Mouse (Mus musculus): Measurements from ENCODE around the gene Rrp12. TPM values are rescaled to one million over a fixed set of nuclear protein-coding genes. Genes with fewer than 3 reads are reported as not detected.
A peak's percentile ranks its signal among the peaks of the same experiment; 100 is the strongest.
"Not testable (repeated sequence)": the region's sequence is repeated elsewhere in the genome, so short reads cannot be mapped to it uniquely, and the experiment has no call there.

The Rrp12 gene
- total RNA-seq, 1 experiment = 48.6 TPM

DNA sequence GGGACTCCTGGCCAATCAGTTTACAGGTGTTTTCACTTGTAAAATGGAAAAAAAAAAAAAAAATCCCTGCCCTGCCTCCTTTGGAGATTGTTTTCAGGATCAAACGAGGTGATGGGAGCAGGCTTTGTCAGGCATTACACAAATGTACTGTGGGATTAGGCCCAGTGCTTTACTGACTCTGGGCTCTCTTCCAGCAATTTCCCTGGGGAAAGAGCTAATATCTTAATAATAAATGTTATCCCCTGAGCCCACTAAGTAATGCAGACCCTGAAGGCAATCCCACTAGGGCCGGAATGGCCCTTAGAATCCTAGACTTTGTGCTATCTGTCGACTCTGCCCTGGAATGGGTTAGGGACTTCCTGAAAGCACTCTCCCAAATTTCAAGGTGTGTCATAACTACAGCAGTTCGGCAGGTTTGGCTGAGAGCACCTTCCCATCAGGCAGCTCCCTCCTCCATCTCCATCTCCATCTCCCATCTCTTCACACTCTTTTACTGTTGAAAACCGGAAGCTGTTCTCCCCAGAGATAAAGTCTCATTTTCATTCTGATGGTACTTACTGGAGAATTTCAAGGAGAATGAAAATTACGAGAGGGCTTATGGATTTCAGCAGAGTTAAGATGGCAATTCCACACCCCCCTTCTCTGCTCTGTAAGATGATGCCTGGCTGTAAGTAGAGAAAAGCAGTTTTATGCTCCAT, 45.8 kb downstream of the Rrp12 start:
- Histone ChIP-seq H3K36me3 (ENCODE audit: control insufficient read depth, insufficient read depth, low read length, poor library complexity, severe bottlenecking) (no peaks in the 10 kb centered on the region), H3K27ac (ENCODE audit: insufficient read depth, low read depth, low read length, poor library complexity, severe bottlenecking) (no peak overlapping the region), H3K9ac (ENCODE audit: insufficient read depth, low read depth, low read length, poor library complexity, severe bottlenecking) (no peak overlapping the region), H3K4me3 (ENCODE audit: insufficient read depth in 1 of 2, low read depth in 1 of 2, low read length in 2 of 2, poor library complexity in 1 of 2, severe bottlenecking in 1 of 2) (no peak overlapping the region), H3K9me3 (ENCODE audit: control insufficient read depth, insufficient read depth, low read depth, low read length) (no peaks in the 10 kb centered on the region), H3K4me1 (ENCODE audit: control insufficient read depth in 2 of 2, insufficient read depth in 2 of 2, low read length in 2 of 2, poor library complexity in 1 of 2) (peaks cover 0 to 17% of the 10 kb centered on the region in 2 experiments; a peak in 2 of 4 replicates)
- TF ChIP-seq ZC3H11A (IDR thresholded peaks at IDR 0.05; ENCODE audit: borderline replicate concordance, low read depth, low read length) = no peak
- no peak for TF ChIP-seq HCFC1 (IDR thresholded peaks at IDR 0.05; ENCODE audit: borderline replicate concordance, insufficient read depth, low read length)
- no peak for TF ChIP-seq CHD2 (IDR thresholded peaks at IDR 0.05; ENCODE audit: low read depth, low read length)
- no peak for TF ChIP-seq MAFK (IDR thresholded peaks at IDR 0.05; ENCODE audit: insufficient read depth, low read depth, low read length)
- no peak for TF ChIP-seq ZNF384 (IDR thresholded peaks at IDR 0.05; ENCODE audit: low read depth, low read length)
- no peak for DNase-seq (ENCODE audit: low read depth, low spot score)
- in situ Hi-C loops (cut with MboI; ENCODE audit: low sequenced_read_pairs in 2 of 2, unreplicated experiment in 2 of 2) = no loop called here

GRCm38 (mm10) chr19:41847992-41848851, 47.8 kb downstream of the Rrp12 start, which contains the start of gene Frat2:
TSS of gene Frat2 (minus strand) at chr19:41848132.
- in situ Hi-C loops (cut with MboI; ENCODE audit: low sequenced_read_pairs in 2 of 2, unreplicated experiment in 2 of 2) = no loop called here
- peaks cover 0 to 17% of the 10 kb centered on the region in 2 experiments; a peak in 2 of 4 replicates for H3K4me1 ChIP-seq (ENCODE audit: control insufficient read depth in 2 of 2, insufficient read depth in 2 of 2, low read length in 2 of 2, poor library complexity in 1 of 2)
- H3K9me3 ChIP-seq (ENCODE audit: control insufficient read depth, insufficient read depth, low read depth, low read length) = no peaks in the 10 kb centered on the region
- peak within 1 kb of the TSS; percentile 37; the same call in 1 of the 2 replicates for H3K27ac ChIP-seq (ENCODE audit: insufficient read depth, low read depth, low read length, poor library complexity, severe bottlenecking)
- H3K4me3 ChIP-seq (ENCODE audit: insufficient read depth in 1 of 2, low read depth in 1 of 2, low read length in 2 of 2, poor library complexity in 1 of 2, severe bottlenecking in 1 of 2) = peak within 1 kb of the TSS; percentile 74 to 83
- peak; percentile 74 for DNase-seq (ENCODE audit: low read depth, low spot score)
- TF ChIP-seq MAFK (IDR thresholded peaks at IDR 0.05; ENCODE audit: insufficient read depth, low read depth, low read length) = no peak
- 0 out of 2 replicates have a peak, but pooled peaks have one; percentile 33 for TF ChIP-seq CHD2 (IDR thresholded peaks at IDR 0.05; ENCODE audit: low read depth, low read length)
- TF ChIP-seq ZNF384 (IDR thresholded peaks at IDR 0.05; ENCODE audit: low read depth, low read length) = 0 out of 2 replicates have a peak, but pooled peaks have one; percentile 26
- TF ChIP-seq HCFC1 (IDR thresholded peaks at IDR 0.05; ENCODE audit: borderline replicate concordance, insufficient read depth, low read length) = no peak
- TF ChIP-seq ZC3H11A (IDR thresholded peaks at IDR 0.05; ENCODE audit: borderline replicate concordance, low read depth, low read length) = no peak
- peak within 1 kb of the TSS; percentile 82 for H3K9ac ChIP-seq (ENCODE audit: insufficient read depth, low read depth, low read length, poor library complexity, severe bottlenecking)
- H3K36me3 ChIP-seq (ENCODE audit: control insufficient read depth, insufficient read depth, low read length, poor library complexity, severe bottlenecking) = no peaks in the 10 kb centered on the region

- DNase-seq (ENCODE audit: low read depth, low spot score); H3K27ac ChIP-seq (ENCODE audit: insufficient read depth, low read depth, low read length, poor library complexity, severe bottlenecking); H3K36me3 ChIP-seq (ENCODE audit: control insufficient read depth, insufficient read depth, low read length, poor library complexity, severe bottlenecking); in situ Hi-C loops (cut with MboI; ENCODE audit: low sequenced_read_pairs in 2 of 2, unreplicated experiment in 2 of 2); H3K9me3 ChIP-seq (ENCODE audit: control insufficient read depth, insufficient read depth, low read depth, low read length): not testable (repeated sequence)
- Histone ChIP-seq H3K9ac (ENCODE audit: insufficient read depth, low read depth, low read length, poor library complexity, severe bottlenecking) (peak overlapping the region; percentile 60), H3K4me3 (ENCODE audit: insufficient read depth in 1 of 2, low read depth in 1 of 2, low read length in 2 of 2, poor library complexity in 1 of 2, severe bottlenecking in 1 of 2) (peak overlapping the region; percentile 74 to 83), H3K4me1 (ENCODE audit: control insufficient read depth in 2 of 2, insufficient read depth in 2 of 2, low read length in 2 of 2, poor library complexity in 1 of 2) (peaks cover 0 to 17% of the 10 kb centered on the region in 2 experiments; a peak in 2 of 4 replicates)
Measured at GRCm38 (mm10) chr19:41847614-41847991, 48.4 kb downstream of the Rrp12 start.

GRCm38 (mm10) chr19:41847091-41847581, 48.8 kb downstream of the Rrp12 start:
- TF ChIP-seq ZC3H11A (IDR thresholded peaks at IDR 0.05; ENCODE audit: borderline replicate concordance, low read depth, low read length) (no peak), ZNF384 (IDR thresholded peaks at IDR 0.05; ENCODE audit: low read depth, low read length) (no peak), HCFC1 (IDR thresholded peaks at IDR 0.05; ENCODE audit: borderline replicate concordance, insufficient read depth, low read length) (no peak), CHD2 (IDR thresholded peaks at IDR 0.05; ENCODE audit: low read depth, low read length) (no peak), MAFK (IDR thresholded peaks at IDR 0.05; ENCODE audit: insufficient read depth, low read depth, low read length) (no peak)
- H3K27ac ChIP-seq (ENCODE audit: insufficient read depth, low read depth, low read length, poor library complexity, severe bottlenecking) = no peak overlapping the region

More at GRCm38 (mm10) chr19:41847091-41847581, 48.8 kb downstream of the Rrp12 start:
- H3K4me3 ChIP-seq (ENCODE audit: insufficient read depth in 1 of 2, low read depth in 1 of 2, low read length in 2 of 2, poor library complexity in 1 of 2, severe bottlenecking in 1 of 2) = peak overlapping the region; percentile 74 to 83
- no peaks in the 10 kb centered on the region for H3K36me3 ChIP-seq (ENCODE audit: control insufficient read depth, insufficient read depth, low read length, poor library complexity, severe bottlenecking)
- in situ Hi-C loops (cut with MboI; ENCODE audit: low sequenced_read_pairs in 2 of 2, unreplicated experiment in 2 of 2) = no loop called here
- peaks cover 0 to 17% of the 10 kb centered on the region in 2 experiments; a peak in 2 of 4 replicates for H3K4me1 ChIP-seq (ENCODE audit: control insufficient read depth in 2 of 2, insufficient read depth in 2 of 2, low read length in 2 of 2, poor library complexity in 1 of 2)
- no peak for DNase-seq (ENCODE audit: low read depth, low spot score)
- H3K9ac ChIP-seq (ENCODE audit: insufficient read depth, low read depth, low read length, poor library complexity, severe bottlenecking) = peak overlapping the region; percentile 60
- no peaks in the 10 kb centered on the region for H3K9me3 ChIP-seq (ENCODE audit: control insufficient read depth, insufficient read depth, low read depth, low read length)

Measured in ES-E14 (cell line).